Mouse (Mus musculus) kidney, embryonic 16.5 days (tissue): ENCODE measurements around the gene Tacc2. TPM values are rescaled to one million over a fixed set of nuclear protein-coding genes. Genes with fewer than 3 reads are reported as not detected.

ENCODE experiments used
- ATAC-seq: fragments of 200-750 bp; cut with Nextera tagmentation; 2 replicates; pipeline ENCODE4 v1.8.0; 2017; ENCODE audit warnings: moderate TSS enrichment; ENCODE audit not compliant: low FRiP score, low TSS enrichment
- H3K27ac ChIP-seq: fragments of 300-500 bp; sonication (generic); 2 replicates; pipeline ENCODE4 v1.5.1; 2014; ENCODE audit warnings: low read length
- H3K27me3 ChIP-seq: fragments of 300-500 bp; sonication (generic); 2 replicates; pipeline ENCODE4 v1.6.1; 2014; ENCODE audit warnings: low read length, control low read depth, mixed read lengths; ENCODE audit not compliant: insufficient read depth
- H3K36me3 ChIP-seq: fragments of 300-500 bp; sonication (generic); 2 replicates; pipeline ENCODE4 v1.6.1; 2014; ENCODE audit warnings: low read length, control low read depth, mixed read lengths; ENCODE audit not compliant: insufficient read depth
- H3K4me1 ChIP-seq: fragments of 300-500 bp; sonication (generic); 2 replicates; pipeline ENCODE4 v1.6.1; 2014; ENCODE audit warnings: low read length, control low read depth, mixed read lengths; ENCODE audit not compliant: insufficient read depth
- H3K4me2 ChIP-seq: fragments of 300-500 bp; sonication (generic); replicated peaks from 2 replicates; pipeline ENCODE4 v1.6.1; 2014; ENCODE audit warnings: low read depth, low read length
- H3K4me3 ChIP-seq: fragments of 300-500 bp; sonication (generic); 2 replicates; pipeline ENCODE4 v1.5.1; 2014; ENCODE audit warnings: mild to moderate bottlenecking, low read length
- H3K9ac ChIP-seq: fragments of 300-500 bp; sonication (generic); replicated peaks from 2 replicates; pipeline ENCODE4 v1.6.1; 2014; ENCODE audit warnings: low read length
- H3K9me3 ChIP-seq: fragments of 300-500 bp; sonication (generic); 2 replicates; pipeline ENCODE4 v1.6.1; 2016; ENCODE audit warnings: low read length, control low read depth
- WGBS: fragments of 180-500 bp; shearing (Covaris S2); extraction: QIAGEN DNeasy Blood & Tissue Kit; methylation state at CpG from one replicate; pipeline ENCODE4 v1.1.7; 2014; 5-methylcytosine and 5-hydroxymethylcytosine counted together
- polyA plus RNA-seq: library from polyadenylated mRNA; unstranded; fragments of >200 nt; fragmentation: Nextera tagmentation; extraction: Ambion mirVana; gene quantifications from 2 replicates; pipeline ENCODE4 v1.2.1, GENCODE M21; 2015

Tacc2 gene
- polyA plus RNA-seq, 1 experiment from 2014 or later: 31.3 TPM

DNA sequence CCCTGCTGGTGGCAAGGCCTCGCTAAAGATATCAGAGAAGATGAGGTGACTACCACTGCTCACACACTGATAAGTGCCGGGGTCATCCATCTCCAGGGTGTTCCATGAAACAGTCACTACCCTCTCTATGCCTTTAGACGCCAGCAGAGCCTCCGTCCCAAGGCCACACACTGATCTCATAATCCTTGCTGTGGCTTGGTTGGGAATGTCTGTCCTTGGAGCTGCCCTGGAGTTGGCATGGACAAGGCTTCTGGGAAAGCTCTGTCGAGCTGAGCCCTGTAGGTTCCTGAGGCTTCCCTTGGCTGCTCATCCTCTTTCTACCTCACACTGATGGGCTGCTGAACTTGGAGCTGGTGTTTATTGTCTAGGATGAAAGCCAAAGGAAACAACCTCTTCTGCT, 209.5 kb downstream of the Tacc2 start:
- Histone ChIP-seq H3K27ac (no peak overlapping the region), H3K9ac (no peak overlapping the region), H3K9me3 (no peaks in the 10 kb centered on the region), H3K4me1 (peaks cover 8% of the 10 kb centered on the region), H3K4me3 (no peak overlapping the region), H3K4me2 (no peak overlapping the region), H3K36me3 (no peaks in the 10 kb centered on the region), H3K27me3 (no peaks in the 10 kb centered on the region)
- ATAC-seq: no peak
- 73% methylated on average over 5 of the region's 5 CpGs for WGBS

DNA sequence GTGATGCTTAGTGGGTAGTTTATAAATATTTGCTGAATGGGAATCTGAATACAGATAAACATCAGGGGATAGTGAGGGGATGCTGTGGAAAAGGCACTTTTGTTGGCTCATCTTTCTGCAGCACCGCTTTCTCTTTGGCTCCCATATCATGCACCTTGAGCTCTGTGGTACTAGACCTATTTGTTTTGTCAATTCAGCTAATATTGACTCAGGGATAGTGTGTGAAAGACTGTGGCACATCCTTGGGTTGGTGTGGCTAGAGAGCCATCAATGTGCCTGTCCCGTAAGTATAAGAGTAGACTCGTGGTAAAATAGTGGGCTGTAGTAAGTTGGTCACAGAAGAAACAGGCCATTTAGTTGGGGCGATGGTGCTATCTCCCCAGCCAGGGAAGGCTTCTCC, 210.3 kb downstream of the Tacc2 start:
- no peaks in the 10 kb centered on the region for H3K36me3 ChIP-seq
- WGBS: 96% methylated on average over 4 of the region's 4 CpGs
- no peaks in the 10 kb centered on the region for H3K27me3 ChIP-seq
- no peak overlapping the region for H3K9ac ChIP-seq
- no peak for ATAC-seq
- H3K4me2 ChIP-seq: no peak overlapping the region
- peaks cover 8% of the 10 kb centered on the region for H3K4me1 ChIP-seq
- H3K4me3 ChIP-seq: no peak overlapping the region
- H3K9me3 ChIP-seq: no peaks in the 10 kb centered on the region
- H3K27ac ChIP-seq: no peak overlapping the region

DNA sequence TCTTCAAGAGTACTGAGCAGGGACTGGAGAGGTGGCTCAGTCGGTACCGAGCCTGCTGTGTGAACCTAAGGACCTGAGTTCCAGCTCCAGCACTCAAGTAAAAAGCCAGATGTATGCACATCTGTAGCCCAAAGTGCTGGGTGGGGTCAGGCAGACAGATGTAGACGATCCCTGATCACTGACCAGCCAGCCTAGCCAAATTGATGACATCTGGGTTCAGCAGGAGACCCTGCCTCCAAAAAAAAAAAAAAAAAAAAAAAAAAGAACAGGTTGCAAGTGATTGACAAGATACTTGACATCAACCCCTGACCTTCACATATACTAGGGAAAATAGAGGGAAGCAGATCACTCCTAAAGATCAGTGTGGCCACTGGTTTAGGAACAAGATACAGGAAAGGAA, 211.7 kb downstream of the Tacc2 start:
- peaks cover 8% of the 10 kb centered on the region for H3K4me1 ChIP-seq
- no peak overlapping the region for H3K4me3 ChIP-seq
- WGBS: 82% methylated on average over 3 of the region's 3 CpGs
- no peaks in the 10 kb centered on the region for H3K36me3 ChIP-seq
- H3K9ac ChIP-seq: no peak overlapping the region
- no peak for ATAC-seq
- no peaks in the 10 kb centered on the region for H3K27me3 ChIP-seq
- H3K4me2 ChIP-seq: no peak overlapping the region
- H3K27ac ChIP-seq: no peak overlapping the region
- H3K9me3 ChIP-seq: no peaks in the 10 kb centered on the region

DNA sequence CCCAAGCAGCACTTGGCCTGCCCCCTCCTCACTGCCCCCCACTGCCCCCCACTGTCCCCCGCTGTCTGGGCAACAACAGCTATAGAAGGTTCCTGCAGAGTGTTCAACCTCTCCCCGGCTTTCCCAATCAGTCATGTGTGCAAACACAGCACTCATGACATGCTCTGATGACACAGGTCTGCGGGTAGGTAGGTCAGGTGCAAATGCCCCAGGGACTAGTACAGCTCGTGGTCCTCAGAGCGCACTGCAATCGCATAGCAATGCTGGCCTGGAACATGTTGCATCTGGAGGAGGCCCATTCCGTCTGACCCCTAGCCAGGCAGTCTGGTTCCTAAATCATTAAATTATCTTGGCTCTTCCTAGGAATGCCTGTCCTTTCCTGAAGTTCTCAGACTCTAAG, 212.2 kb downstream of the Tacc2 start:
- 53% methylated on average over 7 of the region's 7 CpGs for WGBS
- H3K27me3 ChIP-seq: no peaks in the 10 kb centered on the region
- H3K4me3 ChIP-seq: no peak overlapping the region
- no peak overlapping the region for H3K9ac ChIP-seq
- no peaks in the 10 kb centered on the region for H3K36me3 ChIP-seq
- ATAC-seq: peak; percentile 57; the same call in 1 of the 2 replicates
- no peaks in the 10 kb centered on the region for H3K9me3 ChIP-seq
- H3K4me1 ChIP-seq: peaks cover 8% of the 10 kb centered on the region
- H3K4me2 ChIP-seq: no peak overlapping the region
- no peak overlapping the region for H3K27ac ChIP-seq

DNA sequence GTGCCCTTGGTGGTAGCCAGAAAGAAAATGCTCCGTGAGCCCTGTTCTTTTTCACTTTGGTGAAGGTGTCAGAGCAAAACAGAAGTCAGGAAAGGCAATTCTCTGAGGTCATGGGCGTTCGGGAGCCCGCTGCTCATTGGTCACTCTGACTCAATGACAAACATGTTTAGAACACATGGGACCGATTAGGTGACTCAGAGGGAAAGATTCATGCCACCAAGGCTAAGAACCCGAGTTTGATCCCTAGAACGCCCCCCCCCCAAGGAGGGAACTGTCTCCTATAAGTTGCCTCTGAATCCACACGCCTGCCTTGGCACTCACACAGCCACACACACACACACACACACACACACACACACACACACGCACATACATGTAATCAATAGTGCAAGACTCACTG, 216.4 kb downstream of the Tacc2 start:
- Histone ChIP-seq H3K9me3 (no peaks in the 10 kb centered on the region), H3K4me3 (no peak overlapping the region), H3K4me1 (no peaks in the 10 kb centered on the region), H3K36me3 (no peaks in the 10 kb centered on the region), H3K9ac (no peak overlapping the region), H3K27ac (no peak overlapping the region), H3K27me3 (no peaks in the 10 kb centered on the region), H3K4me2 (no peak overlapping the region)
- no peak for ATAC-seq
- WGBS: 78% methylated on average over 9 of the region's 9 CpGs

DNA sequence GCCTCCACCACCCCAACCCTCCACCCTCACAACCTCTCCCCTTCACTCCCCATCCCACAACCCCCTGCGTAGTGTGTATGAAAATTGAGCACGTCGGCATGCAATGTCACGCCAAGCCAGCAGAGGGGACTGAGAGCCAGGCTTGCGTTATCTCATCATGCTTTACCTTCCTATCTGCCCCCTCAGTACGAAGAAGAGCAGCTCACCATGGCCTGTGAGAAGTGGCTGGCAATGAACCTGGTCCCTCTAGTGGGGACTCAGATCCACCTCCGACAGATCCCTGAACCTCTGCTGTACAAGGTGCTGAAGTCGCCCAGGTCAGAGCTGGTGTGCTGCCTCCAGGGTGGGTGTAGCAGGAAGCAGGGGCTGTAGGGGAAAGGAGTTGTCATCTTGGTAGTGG, 219.5 kb downstream of the Tacc2 start:
- Histone ChIP-seq H3K9me3 (no peaks in the 10 kb centered on the region), H3K9ac (no peak overlapping the region), H3K4me2 (no peak overlapping the region), H3K27ac (no peak overlapping the region), H3K27me3 (no peaks in the 10 kb centered on the region), H3K36me3 (no peaks in the 10 kb centered on the region), H3K4me1 (peaks cover 4% of the 10 kb centered on the region; the same call in 1 of the 2 replicates), H3K4me3 (no peak overlapping the region)
- ATAC-seq: no peak; the same call in 1 of the 2 replicates
- 75% methylated on average over 8 of the region's 8 CpGs for WGBS

DNA sequence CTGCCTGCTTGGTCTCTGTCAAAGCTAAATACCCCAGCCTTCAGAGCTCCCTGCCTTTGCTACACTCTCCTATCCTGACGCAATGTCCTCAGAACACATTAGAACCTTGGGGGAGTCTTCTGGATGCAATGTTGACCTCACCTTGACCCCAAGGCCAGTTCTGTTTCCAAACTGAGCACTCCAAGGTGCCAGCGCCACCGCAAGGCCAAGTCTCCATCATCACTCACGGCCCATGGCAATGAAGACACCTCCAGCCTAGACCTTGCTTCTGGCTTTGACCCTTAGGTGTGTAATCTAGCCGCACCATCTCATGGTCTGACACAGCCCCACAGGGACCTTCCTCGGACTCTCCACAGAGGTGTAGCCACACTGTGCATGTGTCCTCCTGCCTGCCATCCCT, 220.3 kb downstream of the Tacc2 start:
- no peak overlapping the region for H3K9ac ChIP-seq
- H3K36me3 ChIP-seq: no peaks in the 10 kb centered on the region
- no peak overlapping the region for H3K4me2 ChIP-seq
- H3K4me1 ChIP-seq: peaks cover 4% of the 10 kb centered on the region; the same call in 1 of the 2 replicates
- H3K27ac ChIP-seq: no peak overlapping the region
- H3K4me3 ChIP-seq: no peak overlapping the region
- H3K27me3 ChIP-seq: no peaks in the 10 kb centered on the region
- H3K9me3 ChIP-seq: no peaks in the 10 kb centered on the region
- ATAC-seq: no peak
- 82% methylated on average over 6 of the region's 6 CpGs for WGBS

DNA sequence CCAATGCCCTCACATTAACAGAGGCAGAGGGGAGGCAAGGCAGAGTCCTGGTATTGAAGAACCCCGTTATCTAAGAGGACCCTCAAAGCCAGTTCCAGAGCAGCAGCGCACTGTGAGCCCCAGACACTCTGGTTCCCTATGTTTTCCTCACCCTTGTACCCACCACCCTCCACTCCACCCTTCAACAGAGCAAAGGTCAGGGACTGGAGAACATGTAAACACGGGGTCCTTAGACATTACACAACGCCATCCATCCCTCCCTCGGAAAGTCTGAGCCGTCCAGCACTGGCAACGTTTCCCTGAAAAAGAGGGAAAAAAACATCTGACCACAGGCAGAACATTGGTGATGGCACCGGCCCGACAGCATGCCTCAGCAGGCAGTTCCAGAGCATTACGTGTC, 222.2 kb downstream of the Tacc2 start:
- no peaks in the 10 kb centered on the region for H3K9me3 ChIP-seq
- H3K4me1 ChIP-seq: peaks cover 4% of the 10 kb centered on the region; the same call in 1 of the 2 replicates
- no peaks in the 10 kb centered on the region for H3K27me3 ChIP-seq
- no peak overlapping the region for H3K27ac ChIP-seq
- no peak for ATAC-seq
- no peak overlapping the region for H3K4me3 ChIP-seq
- no peak overlapping the region for H3K9ac ChIP-seq
- 72% methylated on average over 10 of the region's 10 CpGs for WGBS
- no peaks in the 10 kb centered on the region for H3K36me3 ChIP-seq
- no peak overlapping the region for H3K4me2 ChIP-seq

DNA sequence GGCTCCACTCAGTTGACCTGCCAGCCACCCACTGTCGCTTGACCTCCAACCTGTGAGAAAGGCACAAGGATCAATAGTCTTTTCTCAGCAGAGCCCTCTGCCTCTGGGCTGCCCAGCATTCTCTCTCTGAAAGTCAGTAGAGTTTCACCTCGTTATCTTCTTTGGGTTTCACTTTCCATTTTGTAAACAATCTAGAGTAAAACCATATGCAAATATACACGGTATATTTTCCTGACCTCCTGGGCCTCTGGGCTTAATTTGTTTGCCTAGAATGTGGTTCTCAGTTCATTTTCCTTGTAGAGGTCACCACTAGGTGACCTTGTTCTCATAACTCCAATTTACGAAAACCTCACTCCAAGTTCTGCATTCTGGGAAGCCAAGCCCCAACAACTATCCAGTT, 223.4 kb downstream of the Tacc2 start:
- no peak for ATAC-seq
- Histone ChIP-seq H3K27me3 (no peaks in the 10 kb centered on the region), H3K4me1 (peaks cover 4% of the 10 kb centered on the region; the same call in 1 of the 2 replicates), H3K36me3 (no peaks in the 10 kb centered on the region), H3K9ac (no peak overlapping the region), H3K4me3 (no peak overlapping the region), H3K4me2 (no peak overlapping the region), H3K9me3 (no peaks in the 10 kb centered on the region), H3K27ac (no peak overlapping the region)
- 53% methylated on average over 4 of the region's 4 CpGs for WGBS

DNA sequence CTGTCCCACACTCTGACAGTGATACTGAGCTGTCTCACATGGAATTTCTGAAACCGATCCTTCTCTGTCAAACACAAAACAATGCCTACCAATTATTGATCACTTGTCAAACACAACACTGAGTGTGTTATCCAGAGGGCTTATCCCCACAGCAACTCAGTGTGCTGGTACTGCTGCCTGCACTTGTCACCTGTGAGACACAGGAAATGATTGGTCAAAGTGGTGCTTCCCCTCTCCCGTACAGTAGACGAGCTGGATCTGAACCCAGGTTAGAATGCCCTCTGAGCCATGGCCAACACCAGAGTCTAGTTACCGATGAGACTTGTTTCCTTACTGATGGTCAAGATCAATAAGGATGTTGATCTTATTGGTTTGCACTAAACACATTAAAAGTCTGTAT, 224.6 kb downstream of the Tacc2 start:
- Histone ChIP-seq H3K9ac (no peak overlapping the region), H3K27me3 (no peaks in the 10 kb centered on the region), H3K4me2 (no peak overlapping the region), H3K27ac (no peak overlapping the region), H3K4me3 (no peak overlapping the region), H3K36me3 (no peaks in the 10 kb centered on the region), H3K4me1 (peaks cover 4% of the 10 kb centered on the region; the same call in 1 of the 2 replicates), H3K9me3 (no peaks in the 10 kb centered on the region)
- WGBS: 87% methylated on average over 4 of the region's 4 CpGs
- no peak for ATAC-seq
